Mouse (Mus musculus) embryonic facial prominence, embryonic 14.5 days (tissue): Measurements from ENCODE around the gene Grasp. TPM values are rescaled to one million over a fixed set of nuclear protein-coding genes. Genes with fewer than 3 reads are reported as not detected.

Experiments
- ATAC-seq: fragments of 200-750 bp; cut with Nextera tagmentation; 2 replicates; pipeline ENCODE4 v1.8.0; 2017; ENCODE audit warnings: low read depth, moderate number of reproducible peaks, moderate TSS enrichment
- DNase-seq: peaks from one replicate; pipeline ENCODE4 v3.0.0-alpha.2; 2015; ENCODE audit warnings: low spot score
- H3K27ac ChIP-seq: fragments of 300-500 bp; sonication (generic); replicated peaks from 2 replicates; pipeline ENCODE4 v1.5.1; 2014; ENCODE audit warnings: low read depth, mild to moderate bottlenecking, low read length, moderate library complexity
- H3K27me3 ChIP-seq: fragments of 300-500 bp; sonication (generic); replicated peaks from 2 replicates; pipeline ENCODE4 v1.6.1; 2014; ENCODE audit warnings: low read length; ENCODE audit not compliant: control insufficient read depth, insufficient read depth
- H3K36me3 ChIP-seq: fragments of 300-500 bp; sonication (generic); 2 replicates; pipeline ENCODE4 v1.6.1; 2014; ENCODE audit warnings: low read length, mixed read lengths; ENCODE audit not compliant: control insufficient read depth, insufficient read depth
- H3K4me1 ChIP-seq: fragments of 300-500 bp; sonication (generic); 2 replicates; pipeline ENCODE4 v1.6.1; 2014; ENCODE audit warnings: antibody characterized with exemption, low read length; ENCODE audit not compliant: control insufficient read depth, insufficient read depth
- H3K4me2 ChIP-seq: fragments of 300-500 bp; sonication (generic); 2 replicates; pipeline ENCODE4 v1.6.1; 2014; ENCODE audit warnings: low read depth, mild to moderate bottlenecking, low read length, moderate library complexity, mixed read lengths
- H3K4me3 ChIP-seq: fragments of 300-500 bp; sonication (generic); 2 replicates; pipeline ENCODE4 v1.5.1; 2014; ENCODE audit warnings: low read depth, mild to moderate bottlenecking, low read length
- H3K9ac ChIP-seq: fragments of 300-500 bp; sonication (generic); 2 replicates; pipeline ENCODE4 v1.6.1; 2014; ENCODE audit warnings: low read depth, mild to moderate bottlenecking, low read length, moderate library complexity, mixed read lengths
- H3K9me3 ChIP-seq: fragments of 300-500 bp; sonication (generic); 2 replicates; pipeline ENCODE4 v1.6.1; 2016; ENCODE audit warnings: low read length; ENCODE audit not compliant: control insufficient read depth
- WGBS: fragments of 180-500 bp; shearing (Covaris S2); extraction: QIAGEN DNeasy Blood & Tissue Kit; methylation state at CpG from one replicate; pipeline ENCODE4 v1.1.7; 2014; 5-methylcytosine and 5-hydroxymethylcytosine counted together
- polyA plus RNA-seq: library from polyadenylated mRNA; unstranded; fragments of >200 nt; fragmentation: Nextera tagmentation; extraction: Ambion mirVana; gene quantifications from 2 replicates; pipeline ENCODE4 v1.2.1, GENCODE M21; 2014

The Grasp gene
- polyA plus RNA-seq, 1 experiment from 2014 or later = 7.9 TPM

GRCm38 (mm10) chr15:101253563-101253885 lies 29.5 kb downstream of the Grasp start:
- Histone ChIP-seq H3K36me3 (no peaks in the 10 kb centered on the region), H3K9me3 (no peaks in the 10 kb centered on the region), H3K27me3 (no peaks in the 10 kb centered on the region), H3K4me3 (peak overlapping the region; percentile 66), H3K4me1 (no peaks in the 10 kb centered on the region; the same call in none of the 2 replicates), H3K4me2 (peak overlapping the region; percentile 89), H3K27ac (peak overlapping the region; percentile 65), H3K9ac (peak overlapping the region; percentile 90)
- DNase-seq (no peak), ATAC-seq (no peak)
- WGBS = 18% methylated on average over 3 of the region's 3 CpGs

- no peaks in the 10 kb centered on the region for H3K36me3 ChIP-seq
- peak; percentile 69 for ATAC-seq
- DNase-seq = peak; percentile 82
- H3K4me3 ChIP-seq = peak within 1 kb of the TSS; percentile 66
- H3K9ac ChIP-seq = peak within 1 kb of the TSS; percentile 90
- H3K4me2 ChIP-seq = peak within 1 kb of the TSS; percentile 89
- H3K4me1 ChIP-seq = no peaks in the 10 kb centered on the region; the same call in none of the 2 replicates
- no peaks in the 10 kb centered on the region for H3K9me3 ChIP-seq
- peak within 1 kb of the TSS; percentile 65 for H3K27ac ChIP-seq
- no peaks in the 10 kb centered on the region for H3K27me3 ChIP-seq
- 1% methylated on average over 31 of the region's 82 CpGs for WGBS
These were observed 30.2 kb downstream of the Grasp start, which contains the start of gene Nr4a1 for GRCm38 (mm10) chr15:101253886-101254795. TSS of gene Nr4a1 (plus strand) at chr15:101254269.

- peaks cover 11% of the 10 kb centered on the region for H3K4me1 ChIP-seq
- H3K9me3 ChIP-seq = no peaks in the 10 kb centered on the region
- DNase-seq (no peak), ATAC-seq (no peak)
- no peak overlapping the region for H3K27ac ChIP-seq
- no peaks in the 10 kb centered on the region for H3K27me3 ChIP-seq
- H3K9ac ChIP-seq = no peak overlapping the region
- H3K4me3 ChIP-seq = no peak overlapping the region
- WGBS = 81% methylated on average over 7 of the region's 7 CpGs
- no peak overlapping the region for H3K4me2 ChIP-seq
- no peaks in the 10 kb centered on the region; the same call in 1 of the 2 replicates for H3K36me3 ChIP-seq
These were observed 32.0 kb downstream of the Grasp start for GRCm38 (mm10) chr15:101255842-101256462.

GRCm38 (mm10) chr15:101256463-101257206 lies 32.6 kb downstream of the Grasp start:
- Histone ChIP-seq H3K4me1 (peaks cover 18% of the 10 kb centered on the region), H3K27ac (no peak overlapping the region), H3K27me3 (no peaks in the 10 kb centered on the region), H3K4me2 (no peak overlapping the region), H3K36me3 (no peaks in the 10 kb centered on the region; the same call in 1 of the 2 replicates), H3K9me3 (no peaks in the 10 kb centered on the region), H3K4me3 (no peak overlapping the region), H3K9ac (no peak overlapping the region)
- 70% methylated on average over 13 of the region's 14 CpGs for WGBS
- no peak for DNase-seq
- no peak for ATAC-seq

- Histone ChIP-seq H3K4me2 (no peak overlapping the region), H3K27ac (no peak overlapping the region), H3K27me3 (no peaks in the 10 kb centered on the region), H3K9me3 (no peaks in the 10 kb centered on the region), H3K4me3 (no peak overlapping the region), H3K9ac (no peak overlapping the region), H3K36me3 (no peaks in the 10 kb centered on the region; the same call in 1 of the 2 replicates), H3K4me1 (peaks cover 21% of the 10 kb centered on the region)
- ATAC-seq (no peak), DNase-seq (no peak)
- WGBS = 88% methylated on average over 8 of the region's 11 CpGs
These were observed 34.4 kb downstream of the Grasp start for GRCm38 (mm10) chr15:101258420-101258819.

GRCm38 (mm10) chr15:101259922-101260321 lies 35.9 kb downstream of the Grasp start:
- H3K9ac ChIP-seq = no peak overlapping the region
- DNase-seq = no peak
- H3K36me3 ChIP-seq = no peaks in the 10 kb centered on the region; the same call in 1 of the 2 replicates
- H3K4me1 ChIP-seq = peaks cover 21% of the 10 kb centered on the region
- H3K27me3 ChIP-seq = no peaks in the 10 kb centered on the region
- H3K4me3 ChIP-seq = no peak overlapping the region
- ATAC-seq = no peak
- 97% methylated on average over 3 of the region's 3 CpGs for WGBS
- H3K4me2 ChIP-seq = no peak overlapping the region
- no peaks in the 10 kb centered on the region for H3K9me3 ChIP-seq
- H3K27ac ChIP-seq = peak overlapping the region; percentile 92; the same call in 1 of the 2 replicates

- WGBS = 44% methylated on average over 9 of the region's 10 CpGs
- no peak overlapping the region for H3K4me3 ChIP-seq
- no peaks in the 10 kb centered on the region for H3K9me3 ChIP-seq
- DNase-seq = peak; percentile 50
- H3K36me3 ChIP-seq = no peaks in the 10 kb centered on the region; the same call in 1 of the 2 replicates
- no peaks in the 10 kb centered on the region for H3K27me3 ChIP-seq
- no peak for ATAC-seq
- peak overlapping the region; percentile 45 for H3K9ac ChIP-seq
- H3K4me1 ChIP-seq = peaks cover 21% of the 10 kb centered on the region
- H3K4me2 ChIP-seq = peak overlapping the region; percentile 31; the same call in 1 of the 2 replicates
- H3K27ac ChIP-seq = peak overlapping the region; percentile 92
These were observed 36.4 kb downstream of the Grasp start for GRCm38 (mm10) chr15:101260387-101260786.
